Mouse (Mus musculus): Measurements from ENCODE around the gene Mrps23. TPM values are rescaled to one million over a fixed set of nuclear protein-coding genes. Genes with fewer than 3 reads are reported as not detected.
A peak's percentile ranks its signal among the peaks of the same experiment; 100 is the strongest.
"Not testable (repeated sequence)": the region's sequence is repeated elsewhere in the genome, so short reads cannot be mapped to it uniquely, and the experiment has no call there.

Gene Mrps23
- total RNA-seq, 2 experiments from 2014 or later = 54.9 to 69.0 TPM

DNA sequence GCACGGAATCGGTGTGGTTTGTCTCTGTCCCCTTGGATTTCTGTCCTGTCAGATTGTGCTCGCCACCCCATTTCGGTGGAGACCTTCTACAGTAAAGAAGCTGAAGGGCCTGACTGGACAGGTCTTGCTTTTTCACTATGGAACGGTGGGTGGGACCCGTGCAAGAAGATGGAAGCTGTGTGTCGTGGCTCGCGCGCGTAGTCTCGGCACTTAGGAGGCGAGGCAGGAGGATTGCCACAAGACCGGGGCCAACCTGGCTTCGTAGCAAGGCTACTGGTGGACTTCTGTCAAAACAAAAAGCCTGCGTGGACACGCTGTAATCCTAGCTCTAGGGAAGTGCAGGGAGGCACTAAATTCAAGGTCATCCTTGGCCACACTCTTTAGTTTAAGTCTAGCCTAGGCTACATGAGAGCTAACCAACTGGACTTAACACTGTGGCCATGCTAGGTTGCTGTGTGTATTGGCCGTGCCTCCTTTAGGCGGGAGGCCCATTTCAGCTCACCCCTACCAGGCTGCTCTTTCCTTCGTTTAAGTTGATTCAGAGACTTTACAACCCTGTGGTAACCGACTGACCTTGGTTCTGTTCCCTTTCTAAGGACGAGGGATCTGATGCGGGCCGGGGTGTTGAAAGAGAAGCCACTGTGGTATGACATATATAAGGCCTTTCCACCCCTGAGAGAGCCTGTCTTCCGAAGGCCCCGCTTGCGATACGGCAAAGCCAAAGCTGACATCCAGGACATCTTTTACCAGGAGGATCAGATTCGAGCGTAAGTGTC lies 593 bp downstream of the Mrps23 start:
- peak; percentile 33 for ATAC-seq (replicated peaks; ENCODE audit: poor library complexity, severe bottlenecking)

DNA sequence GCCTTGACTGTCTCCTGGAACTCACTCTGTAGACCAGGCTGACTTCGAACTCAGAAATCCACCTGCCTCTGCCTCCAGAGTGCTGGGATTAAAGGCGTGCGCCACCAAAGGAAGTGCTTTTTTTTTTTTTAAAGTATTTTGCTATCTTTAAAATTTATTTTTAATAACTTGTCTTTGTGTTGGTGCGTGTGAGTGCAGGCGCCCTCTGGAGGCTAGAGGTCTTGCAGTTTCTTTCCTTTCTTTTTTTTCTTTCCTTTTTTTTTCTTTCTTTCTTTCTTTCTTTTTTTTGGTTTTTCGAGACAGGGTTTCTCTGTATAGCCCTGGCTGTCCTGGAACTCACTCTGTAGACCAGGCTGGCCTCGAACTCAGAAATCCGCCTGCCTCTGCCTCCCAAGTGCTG lies 2.4 kb downstream of the Mrps23 start:
- not testable (repeated sequence) for ATAC-seq (replicated peaks; ENCODE audit: poor library complexity, severe bottlenecking)

DNA sequence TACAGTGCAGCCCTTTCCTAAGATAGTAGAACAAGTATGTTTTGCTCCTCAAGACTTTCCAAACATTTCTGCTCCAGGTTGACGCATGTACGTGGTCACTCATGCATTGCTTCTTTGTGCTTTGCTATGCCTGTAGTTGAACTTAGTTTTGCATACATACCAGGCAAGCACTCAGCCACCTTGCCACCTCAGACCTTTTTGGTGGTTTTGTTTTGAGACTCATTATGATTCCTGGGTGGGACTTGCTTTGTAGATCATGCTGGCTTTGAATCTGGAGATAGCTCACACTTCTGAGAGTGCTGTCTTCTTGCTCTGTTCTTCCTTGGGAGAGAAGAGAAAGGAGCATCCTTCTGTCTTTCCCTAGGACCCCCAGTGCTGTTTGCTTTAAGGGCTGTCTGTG lies 3.5 kb downstream of the Mrps23 start:
- ATAC-seq (replicated peaks; ENCODE audit: poor library complexity, severe bottlenecking) = no peak

- ATAC-seq (replicated peaks; ENCODE audit: poor library complexity, severe bottlenecking) = no peak
Observed at GRCm38 (mm10) chr11:88211824-88212582, 7.8 kb downstream of the Mrps23 start.

DNA sequence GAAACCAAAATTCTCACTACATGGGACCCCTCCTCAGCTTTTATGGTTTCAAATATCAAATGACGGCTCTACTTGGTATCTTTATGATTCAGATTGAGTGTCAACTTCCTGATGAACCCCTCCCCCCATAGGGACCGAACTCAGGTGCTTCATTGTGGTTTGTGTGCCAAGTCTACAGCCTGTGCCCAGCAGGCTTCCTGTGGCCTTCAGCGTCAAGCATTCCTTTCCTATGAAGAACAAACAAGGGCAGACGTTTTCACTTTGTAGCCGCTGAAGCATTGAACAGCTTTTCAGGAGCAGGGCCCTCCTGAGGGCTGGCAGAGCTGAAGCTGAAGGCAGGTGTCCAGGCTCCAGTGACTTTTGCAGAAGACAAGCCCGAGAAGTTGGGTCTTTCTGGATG lies 9.6 kb downstream of the Mrps23 start:
- ATAC-seq (replicated peaks; ENCODE audit: poor library complexity, severe bottlenecking) = no peak

GRCm38 (mm10) chr11:88214881-88215831 lies 11.0 kb downstream of the Mrps23 start:
- peak; percentile 45 for ATAC-seq (replicated peaks; ENCODE audit: poor library complexity, severe bottlenecking)

GRCm38 (mm10) chr11:88216231-88216685 lies 12.1 kb downstream of the Mrps23 start:
- ATAC-seq (replicated peaks; ENCODE audit: poor library complexity, severe bottlenecking) = peak; percentile 59

- no peak for ATAC-seq (replicated peaks; ENCODE audit: poor library complexity, severe bottlenecking)
Observed at GRCm38 (mm10) chr11:88218155-88218554, 14.0 kb downstream of the Mrps23 start.

- ATAC-seq (replicated peaks; ENCODE audit: poor library complexity, severe bottlenecking) = no peak
Observed at GRCm38 (mm10) chr11:88218586-88218985, 14.4 kb downstream of the Mrps23 start.

GRCm38 (mm10) chr11:88221929-88222475 lies 17.8 kb downstream of the Mrps23 start:
- no peak for ATAC-seq (replicated peaks; ENCODE audit: poor library complexity, severe bottlenecking)

DNA sequence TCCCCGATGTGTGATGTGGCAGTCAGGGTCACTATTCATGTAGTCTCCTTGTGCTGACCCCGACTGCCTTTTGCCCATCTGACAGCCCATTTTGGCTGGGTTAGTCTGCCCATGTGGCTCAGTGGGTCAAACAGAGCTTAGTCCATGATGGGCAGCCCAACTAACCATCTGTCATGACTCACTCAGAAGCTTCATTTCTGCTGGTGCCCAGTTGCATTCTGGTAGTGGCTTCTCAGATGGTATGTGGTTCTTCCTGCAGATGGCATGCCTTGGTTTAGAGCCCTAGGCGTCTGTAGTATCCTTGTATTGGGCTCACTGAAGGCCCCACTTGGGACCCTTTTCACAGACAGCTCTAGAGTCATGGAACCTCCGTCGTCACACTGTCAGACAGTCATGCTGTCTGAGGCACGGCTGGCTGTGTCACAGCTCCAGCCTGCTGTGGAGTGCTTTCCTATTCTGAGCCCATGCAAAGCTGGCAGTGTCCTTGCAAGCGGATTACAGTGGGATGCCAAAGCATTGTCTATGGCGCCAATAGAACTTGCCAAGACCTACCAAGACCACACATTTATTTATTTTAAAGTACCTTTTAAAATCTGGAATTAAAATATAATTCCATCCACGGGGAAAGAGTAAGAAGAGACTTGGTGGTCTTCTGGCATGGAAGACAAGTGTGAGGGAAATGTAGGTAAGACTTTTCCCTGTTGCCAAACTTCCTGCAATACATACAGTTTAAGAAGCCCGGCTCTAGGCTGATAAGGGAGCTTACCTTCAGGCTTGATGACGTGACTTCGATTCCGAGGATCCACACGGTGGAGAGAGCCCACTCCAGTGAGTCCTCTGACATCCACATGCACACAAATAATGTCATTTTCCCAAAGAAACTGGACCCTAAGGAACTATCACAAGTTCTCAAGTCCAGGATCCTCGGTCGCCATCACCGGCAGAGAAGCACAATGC lies 23.1 kb downstream of the Mrps23 start:
- no peak for ATAC-seq (replicated peaks; ENCODE audit: poor library complexity, severe bottlenecking)

- ATAC-seq (replicated peaks; ENCODE audit: poor library complexity, severe bottlenecking) = no peak
Observed at GRCm38 (mm10) chr11:88231213-88231790, 27.1 kb downstream of the Mrps23 start.

DNA sequence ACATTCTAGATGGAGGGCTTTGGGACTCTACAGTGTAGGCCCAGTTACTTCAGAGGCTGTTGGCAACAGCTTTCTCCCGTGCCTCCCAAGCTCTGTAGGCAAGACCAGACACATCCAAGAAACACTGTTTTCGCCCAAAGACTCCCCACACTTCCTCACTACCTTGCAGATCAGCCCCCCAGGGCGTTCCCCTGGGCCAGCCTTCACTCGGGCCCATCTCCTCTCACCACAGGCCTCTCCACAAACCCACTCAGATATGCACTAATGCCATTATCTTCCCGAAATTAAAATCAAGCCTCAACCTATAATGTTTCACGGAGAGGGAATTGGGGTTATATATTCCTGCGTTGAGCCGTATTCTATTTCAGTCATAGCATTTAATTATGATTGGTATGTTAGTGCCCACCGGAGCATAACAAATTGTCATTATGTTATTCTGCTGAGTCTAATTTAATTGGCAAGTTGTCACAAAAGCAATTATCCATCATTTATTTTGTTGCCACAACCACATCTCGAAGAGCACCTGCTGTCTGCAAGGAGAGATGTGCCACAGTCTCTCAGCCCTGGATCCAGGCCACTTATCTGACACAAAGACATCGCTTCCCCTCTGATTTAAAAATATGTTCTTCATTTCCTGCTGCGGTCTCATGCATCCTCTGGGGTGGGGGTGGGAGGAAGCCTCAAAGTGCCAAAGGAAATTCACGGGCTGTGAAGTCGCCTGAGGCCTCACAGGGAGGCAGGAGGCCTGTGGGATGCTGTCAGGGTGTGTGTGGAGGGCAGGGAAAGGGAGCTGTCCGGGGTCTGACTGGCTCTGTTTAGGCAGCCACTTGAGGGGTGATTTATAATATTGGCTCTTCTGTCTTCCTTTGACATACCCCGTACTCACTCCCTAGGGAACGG lies 29.6 kb downstream of the Mrps23 start:
- ATAC-seq (replicated peaks; ENCODE audit: poor library complexity, severe bottlenecking) = peak; percentile 87

- ATAC-seq (replicated peaks; ENCODE audit: poor library complexity, severe bottlenecking) = no peak
Observed at GRCm38 (mm10) chr11:88234789-88235188, 30.6 kb downstream of the Mrps23 start.

DNA sequence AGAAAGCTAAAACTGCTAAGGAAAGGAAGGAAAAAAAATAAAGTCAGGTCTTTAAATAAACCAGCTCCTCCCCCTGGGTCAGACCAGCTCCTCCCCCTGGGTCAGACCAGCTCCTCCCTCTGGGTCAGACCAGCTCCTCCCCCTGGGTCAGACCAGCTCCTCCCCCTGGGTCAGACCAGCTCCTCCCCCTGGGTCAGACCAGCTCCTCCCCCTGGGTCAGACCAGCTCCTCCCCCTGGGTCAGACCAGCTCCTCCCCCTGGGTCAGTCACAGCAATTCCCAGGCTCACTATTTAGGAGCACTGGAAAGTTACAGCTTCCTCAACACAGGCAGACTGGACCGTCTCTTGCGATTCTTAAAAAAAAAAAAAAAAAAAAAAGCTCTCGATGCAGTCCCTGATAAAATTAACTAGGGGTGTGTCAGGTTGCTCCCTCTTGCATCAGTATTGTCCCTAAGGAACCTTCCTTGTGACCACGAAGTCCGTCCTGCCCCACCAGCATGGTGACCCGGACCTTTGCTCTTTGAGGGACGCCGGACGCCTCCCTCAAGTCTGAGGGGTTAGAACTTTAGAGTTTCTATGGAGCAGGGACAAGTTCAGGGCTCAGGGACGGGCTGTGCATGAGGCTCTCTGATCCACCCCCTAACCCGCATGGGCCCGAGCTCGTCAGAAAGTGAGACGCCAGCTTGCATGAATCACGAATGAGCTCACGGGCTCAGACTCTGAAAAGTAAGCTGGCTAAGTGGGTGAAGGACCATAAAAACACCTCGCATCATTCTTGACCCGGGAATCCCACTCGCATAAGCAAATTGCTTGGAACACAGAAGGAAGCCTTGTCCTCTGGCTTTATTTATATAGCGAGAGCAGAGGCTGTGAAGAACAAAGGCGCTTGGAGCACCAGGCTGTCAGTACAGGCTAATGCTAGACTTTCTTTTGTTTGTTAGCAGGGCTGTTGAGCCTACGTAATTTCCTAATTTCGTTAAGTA lies 31.3 kb downstream of the Mrps23 start:
- peak; percentile 50 for ATAC-seq (replicated peaks; ENCODE audit: poor library complexity, severe bottlenecking)

DNA sequence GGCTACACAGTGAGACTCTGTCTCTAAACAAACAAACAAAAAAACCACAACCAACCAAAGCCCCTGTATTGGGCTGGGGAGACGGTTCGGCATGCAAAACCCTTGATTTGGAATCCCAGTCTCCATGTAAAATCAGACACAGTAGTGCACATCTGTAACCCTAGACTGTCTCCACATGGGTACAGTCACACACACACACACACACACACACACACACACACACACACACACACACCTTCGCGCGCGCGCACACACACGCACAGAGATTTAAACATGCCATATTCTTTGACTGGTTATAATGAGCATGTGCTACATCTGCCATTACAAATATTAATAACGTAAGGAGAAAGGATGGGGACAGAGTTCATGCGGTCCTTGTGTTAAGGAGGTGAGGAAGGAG lies 36.1 kb downstream of the Mrps23 start:
- ATAC-seq (replicated peaks; ENCODE audit: poor library complexity, severe bottlenecking) = no peak

All from granulocyte monocyte progenitor cell, adult 5-6 weeks (primary cell).